Mouse (Mus musculus): Measurements from ENCODE around the gene Polr2e.

Gene Polr2e

DNA sequence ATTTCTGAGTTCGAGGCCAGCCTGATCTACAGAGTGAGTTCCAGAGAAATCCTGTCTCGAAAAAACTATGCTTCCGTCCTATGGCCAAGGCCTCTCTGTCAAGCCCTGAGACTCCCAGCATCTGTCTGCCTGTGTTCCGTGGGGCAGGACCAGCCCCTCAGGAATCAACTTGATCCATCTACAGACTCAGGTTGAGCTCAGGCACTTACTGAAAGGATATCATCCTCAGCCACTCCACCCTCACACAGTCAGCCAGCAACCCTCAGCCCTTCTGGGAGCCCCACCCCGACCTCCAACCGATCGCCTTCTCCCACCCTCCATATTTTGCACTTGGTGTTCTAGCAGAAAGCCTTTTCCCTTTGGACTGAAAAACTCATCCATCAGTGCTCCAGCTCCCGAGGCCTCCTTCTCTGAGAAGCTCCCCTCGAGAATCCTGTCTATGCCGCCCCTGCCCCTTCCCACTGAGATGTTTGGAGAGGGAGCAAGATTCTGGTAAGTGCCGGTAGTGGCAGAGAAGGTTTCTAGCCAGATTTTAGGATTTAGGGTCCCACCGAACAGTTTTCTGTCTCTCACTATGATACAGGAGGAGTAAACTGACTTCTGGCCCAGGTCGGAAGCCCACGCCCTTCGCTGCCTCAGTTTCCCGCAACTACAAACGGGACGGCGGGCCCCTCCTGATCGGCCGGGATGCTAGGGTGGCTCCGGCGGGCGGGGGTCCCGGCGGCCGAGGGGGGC lies 51.7 kb downstream of the Polr2e start:
- no peak for DNase-seq (ENCODE audit: low spot score)

- peak; percentile 80 for DNase-seq (ENCODE audit: low spot score)
These were observed 52.6 kb downstream of the Polr2e start for GRCm38 (mm10) chr10:79986963-79987362.

DNA sequence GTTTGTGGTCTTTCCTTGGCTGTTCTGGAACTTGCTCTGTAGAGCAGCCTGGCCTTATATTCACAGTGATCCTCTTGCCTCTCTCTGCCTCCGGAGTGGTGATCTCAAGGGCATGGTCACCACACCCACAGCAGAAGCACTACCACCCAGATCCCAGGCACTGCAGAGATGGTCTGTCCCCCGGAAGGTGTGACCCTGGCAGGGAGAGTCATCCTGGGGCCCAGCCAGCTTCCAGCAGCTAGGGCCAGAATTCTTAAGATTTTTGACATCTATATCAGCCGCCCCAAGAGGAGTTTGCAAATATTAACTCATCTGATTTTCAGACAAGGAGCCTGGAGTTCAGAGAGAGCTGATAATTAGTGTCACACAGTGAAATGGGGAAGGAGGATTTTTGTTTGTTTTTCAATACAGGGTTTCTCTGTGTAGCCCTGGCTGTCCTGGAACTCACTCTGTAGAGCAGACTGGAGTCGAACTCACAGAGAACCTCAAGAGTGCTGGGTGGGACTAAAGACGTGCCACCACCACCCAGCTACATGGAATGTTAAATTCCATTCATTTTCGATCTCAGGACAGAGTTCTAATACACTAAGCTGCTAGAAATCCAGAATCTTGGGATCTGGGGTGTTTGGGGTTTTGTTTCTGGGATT lies 53.2 kb downstream of the Polr2e start:
- DNase-seq (ENCODE audit: low spot score) = no peak
